Mouse (Mus musculus) intestine, embryonic 15.5 days (tissue): ENCODE data around the gene Ttc28. TPM values are rescaled to one million over a fixed set of nuclear protein-coding genes. Genes with fewer than 3 reads are reported as not detected.
A peak's percentile ranks its signal among the peaks of the same experiment; 100 is the strongest.
"Not testable (repeated sequence)": the region's sequence is repeated elsewhere in the genome, so short reads cannot be mapped to it uniquely, and the experiment has no call there.

Source experiments
- ATAC-seq: fragments of 200-750 bp; cut with Nextera tagmentation; 2 replicates; pipeline ENCODE4 v1.8.0; 2017; ENCODE audit warnings: moderate TSS enrichment, moderate library complexity
- H3K27ac ChIP-seq: fragments of 300-500 bp; sonication (generic); 2 replicates; pipeline ENCODE4 v1.5.1; 2015; ENCODE audit warnings: mild to moderate bottlenecking, inconsistent platforms
- H3K27me3 ChIP-seq: fragments of 300-500 bp; sonication (generic); replicated peaks from 2 replicates; pipeline ENCODE4 v1.6.1; 2015; ENCODE audit warnings: inconsistent platforms
- H3K36me3 ChIP-seq: fragments of 300-500 bp; sonication (generic); 2 replicates; pipeline ENCODE4 v1.6.1; 2015; ENCODE audit warnings: inconsistent platforms
- H3K4me1 ChIP-seq: fragments of 300-500 bp; sonication (generic); replicated peaks from 2 replicates; pipeline ENCODE4 v1.6.1; 2015; ENCODE audit warnings: inconsistent platforms
- H3K4me2 ChIP-seq: fragments of 300-500 bp; sonication (generic); replicated peaks from 2 replicates; pipeline ENCODE4 v1.6.1; 2015; ENCODE audit warnings: mild to moderate bottlenecking, inconsistent platforms
- H3K4me3 ChIP-seq: fragments of 300-500 bp; sonication (generic); replicated peaks from 2 replicates; pipeline ENCODE4 v1.5.1; 2015; ENCODE audit warnings: inconsistent platforms
- H3K9ac ChIP-seq: fragments of 300-500 bp; sonication (generic); 2 replicates; pipeline ENCODE4 v1.6.1; 2015; ENCODE audit warnings: inconsistent platforms
- H3K9me3 ChIP-seq: fragments of 300-500 bp; sonication (generic); 2 replicates; pipeline ENCODE4 v1.6.1; 2016; ENCODE audit warnings: inconsistent platforms
- WGBS: fragments of 180-500 bp; shearing (Covaris S2); methylation state at CpG from one replicate; pipeline ENCODE4 v1.1.7; 2015; 5-methylcytosine and 5-hydroxymethylcytosine counted together
- polyA plus RNA-seq: library from polyadenylated mRNA; unstranded; fragments of >200 nt; fragmentation: Nextera tagmentation; extraction: Ambion mirVana; gene quantifications from 2 replicates; pipeline ENCODE4 v1.2.1, GENCODE M21; 2015

The Ttc28 gene
- polyA plus RNA-seq, 1 experiment from 2014 or later: 6.9 TPM

DNA sequence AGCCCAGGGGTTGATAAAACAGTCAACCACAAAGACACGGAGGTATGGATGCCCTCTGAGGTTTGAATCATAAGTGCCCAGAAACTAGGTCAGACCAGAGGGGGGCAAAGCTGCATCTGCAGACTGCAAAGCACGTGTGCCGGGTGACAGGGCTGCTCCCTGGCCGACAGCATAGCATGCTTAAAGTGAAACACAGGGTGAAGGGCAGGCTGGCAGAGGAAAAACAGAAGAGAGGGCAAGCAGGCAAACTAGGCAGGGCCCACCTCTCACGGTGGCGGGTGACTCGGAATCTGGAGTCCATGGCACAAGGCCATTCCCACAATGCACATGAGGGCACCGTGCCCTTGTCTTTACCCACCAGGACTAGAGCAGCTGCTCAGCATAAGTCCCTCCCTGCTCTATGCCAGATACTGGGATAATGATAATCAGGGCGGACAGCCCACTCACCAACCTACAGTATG, 357.6 kb downstream of the Ttc28 start:
- 89% methylated on average over 9 of the region's 9 CpGs for WGBS
- Histone ChIP-seq H3K36me3 (no peaks in the 10 kb centered on the region), H3K4me3 (no peak overlapping the region), H3K9ac (no peak overlapping the region), H3K27me3 (no peaks in the 10 kb centered on the region), H3K9me3 (no peaks in the 10 kb centered on the region), H3K4me1 (peaks cover 7% of the 10 kb centered on the region; the same call in 1 of the 2 replicates), H3K27ac (no peak overlapping the region), H3K4me2 (no peak overlapping the region)
- no peak for ATAC-seq

- Histone ChIP-seq H3K36me3 (no peaks in the 10 kb centered on the region), H3K4me1 (no peaks in the 10 kb centered on the region; the same call in 1 of the 2 replicates), H3K27me3 (no peaks in the 10 kb centered on the region), H3K4me3 (no peak overlapping the region), H3K27ac (no peak overlapping the region), H3K9me3 (no peaks in the 10 kb centered on the region), H3K9ac (no peak overlapping the region), H3K4me2 (no peak overlapping the region)
- ATAC-seq: peak; percentile 92
- 35% methylated on average over 7 of the region's 7 CpGs for WGBS
Observed at GRCm38 (mm10) chr5:111239223-111239622, 359.6 kb downstream of the Ttc28 start.

- no peak overlapping the region for H3K4me2 ChIP-seq
- no peaks in the 10 kb centered on the region for H3K27me3 ChIP-seq
- no peak overlapping the region for H3K27ac ChIP-seq
- no peak overlapping the region for H3K9ac ChIP-seq
- no peaks in the 10 kb centered on the region for H3K9me3 ChIP-seq
- no peak overlapping the region for H3K4me3 ChIP-seq
- H3K36me3 ChIP-seq: no peaks in the 10 kb centered on the region
- WGBS: 37% methylated on average over 14 of the region's 14 CpGs
- H3K4me1 ChIP-seq: no peaks in the 10 kb centered on the region; the same call in 1 of the 2 replicates
- ATAC-seq: no peak
Observed at GRCm38 (mm10) chr5:111243447-111244040, 363.9 kb downstream of the Ttc28 start.

DNA sequence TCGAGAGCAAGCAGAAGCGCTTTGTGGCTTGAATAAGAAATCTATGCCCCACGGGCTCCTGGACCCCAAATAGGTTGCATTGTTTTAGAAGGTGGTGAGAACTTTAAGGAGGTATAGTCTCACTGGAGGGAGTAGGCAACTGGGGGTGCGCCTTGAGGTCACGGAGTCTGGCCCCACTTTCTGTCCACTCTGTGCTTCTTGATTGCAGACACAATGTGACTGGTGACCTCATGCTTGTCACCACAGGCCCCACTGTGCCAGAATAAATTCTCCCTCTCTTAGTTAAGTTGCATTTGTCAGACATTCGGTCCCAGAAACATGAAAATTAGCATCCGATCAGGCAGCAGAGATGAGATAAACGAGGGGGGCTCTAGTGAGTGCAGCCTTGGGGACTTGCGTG, 364.5 kb downstream of the Ttc28 start:
- Histone ChIP-seq H3K9me3 (no peaks in the 10 kb centered on the region), H3K4me1 (no peaks in the 10 kb centered on the region; the same call in 1 of the 2 replicates), H3K27me3 (no peaks in the 10 kb centered on the region), H3K36me3 (no peaks in the 10 kb centered on the region), H3K4me2 (no peak overlapping the region), H3K9ac (no peak overlapping the region), H3K4me3 (no peak overlapping the region), H3K27ac (no peak overlapping the region)
- 71% methylated on average over 9 of the region's 9 CpGs for WGBS
- no peak for ATAC-seq

- H3K4me2 ChIP-seq: no peak overlapping the region
- H3K27me3 ChIP-seq: no peaks in the 10 kb centered on the region
- no peaks in the 10 kb centered on the region; the same call in 1 of the 2 replicates for H3K4me1 ChIP-seq
- WGBS: 79% methylated on average over 10 of the region's 10 CpGs
- ATAC-seq: no peak
- no peak overlapping the region for H3K9ac ChIP-seq
- H3K9me3 ChIP-seq: no peaks in the 10 kb centered on the region
- no peaks in the 10 kb centered on the region for H3K36me3 ChIP-seq
- no peak overlapping the region for H3K4me3 ChIP-seq
- H3K27ac ChIP-seq: no peak overlapping the region
Observed at GRCm38 (mm10) chr5:111247571-111248265, 368.1 kb downstream of the Ttc28 start.

GRCm38 (mm10) chr5:111252147-111252546, 372.5 kb downstream of the Ttc28 start:
- Histone ChIP-seq H3K36me3 (no peaks in the 10 kb centered on the region), H3K9me3 (no peaks in the 10 kb centered on the region), H3K4me3 (no peak overlapping the region), H3K27ac (no peak overlapping the region), H3K9ac (no peak overlapping the region), H3K4me2 (no peak overlapping the region), H3K27me3 (no peaks in the 10 kb centered on the region), H3K4me1 (peaks cover 14% of the 10 kb centered on the region)
- 95% methylated on average over 3 of the region's 3 CpGs for WGBS
- ATAC-seq: no peak

DNA sequence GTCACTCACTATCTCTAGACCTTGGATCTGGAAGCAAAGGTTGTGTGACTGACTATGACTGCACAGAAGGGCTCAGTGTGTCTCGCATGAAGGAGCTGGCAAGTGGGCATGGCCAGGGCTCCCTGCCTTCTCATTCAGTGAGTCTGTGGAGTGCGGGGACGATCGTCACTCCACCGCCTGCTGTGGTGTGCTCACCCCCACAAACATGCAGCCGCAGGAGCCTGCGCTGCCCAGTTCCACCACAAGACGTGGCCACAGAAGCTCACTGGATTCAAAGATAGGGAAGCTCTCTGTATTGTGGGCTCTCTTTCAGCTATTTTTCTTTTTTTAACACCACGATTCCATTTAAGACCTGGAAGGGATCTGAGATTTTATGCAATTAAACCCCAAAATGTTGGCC, 374.8 kb downstream of the Ttc28 start:
- WGBS: 80% methylated on average over 9 of the region's 9 CpGs
- Histone ChIP-seq H3K9me3 (no peaks in the 10 kb centered on the region), H3K27me3 (no peaks in the 10 kb centered on the region), H3K4me1 (peaks cover 14% of the 10 kb centered on the region), H3K4me3 (no peak overlapping the region), H3K4me2 (no peak overlapping the region), H3K9ac (no peak overlapping the region), H3K36me3 (no peaks in the 10 kb centered on the region), H3K27ac (no peak overlapping the region)
- no peak for ATAC-seq

GRCm38 (mm10) chr5:111254781-111255180, 375.2 kb downstream of the Ttc28 start:
- H3K4me1 ChIP-seq: peaks cover 14% of the 10 kb centered on the region
- no peak overlapping the region for H3K27ac ChIP-seq
- H3K9me3 ChIP-seq: no peaks in the 10 kb centered on the region
- H3K4me3 ChIP-seq: no peak overlapping the region
- no peak overlapping the region for H3K9ac ChIP-seq
- no peaks in the 10 kb centered on the region for H3K36me3 ChIP-seq
- 75% methylated on average over 11 of the region's 11 CpGs for WGBS
- H3K27me3 ChIP-seq: no peaks in the 10 kb centered on the region
- no peak for ATAC-seq
- no peak overlapping the region for H3K4me2 ChIP-seq

DNA sequence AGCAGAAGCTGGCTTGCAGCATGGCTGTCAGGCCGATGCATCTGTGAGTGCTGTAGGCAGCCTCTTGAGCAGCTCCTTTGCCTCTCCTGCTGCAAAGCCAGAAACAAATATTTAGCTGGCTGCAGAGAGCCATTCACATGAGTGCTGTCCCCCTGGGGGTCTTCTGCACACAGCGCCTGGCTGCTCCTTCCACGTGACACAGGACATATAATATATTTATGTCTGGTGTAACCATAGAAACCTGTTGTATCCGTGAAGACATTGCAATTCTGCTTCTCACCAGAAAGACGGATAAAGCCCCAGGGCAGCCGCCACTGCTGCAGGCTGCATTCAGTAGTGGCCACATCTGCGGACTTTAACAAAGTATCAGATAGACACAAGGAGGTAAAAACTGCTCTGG, 376.6 kb downstream of the Ttc28 start:
- WGBS: 34% methylated on average over 7 of the region's 7 CpGs
- no peak for ATAC-seq
- Histone ChIP-seq H3K27ac (peak overlapping the region; percentile 46; the same call in 1 of the 2 replicates), H3K4me3 (no peak overlapping the region), H3K9ac (no peak overlapping the region), H3K36me3 (no peaks in the 10 kb centered on the region), H3K27me3 (no peaks in the 10 kb centered on the region), H3K4me1 (peaks cover 14% of the 10 kb centered on the region), H3K4me2 (no peak overlapping the region), H3K9me3 (no peaks in the 10 kb centered on the region)

- no peaks in the 10 kb centered on the region for H3K36me3 ChIP-seq
- H3K4me3 ChIP-seq: no peak overlapping the region
- no peak for ATAC-seq
- no peak overlapping the region for H3K4me2 ChIP-seq
- no peaks in the 10 kb centered on the region for H3K9me3 ChIP-seq
- H3K4me1 ChIP-seq: peaks cover 20% of the 10 kb centered on the region
- no peaks in the 10 kb centered on the region for H3K27me3 ChIP-seq
- H3K9ac ChIP-seq: no peak overlapping the region
- WGBS: 3% methylated on average over 2 of the region's 2 CpGs
- H3K27ac ChIP-seq: no peak overlapping the region
Observed at GRCm38 (mm10) chr5:111257127-111257526, 377.5 kb downstream of the Ttc28 start.

DNA sequence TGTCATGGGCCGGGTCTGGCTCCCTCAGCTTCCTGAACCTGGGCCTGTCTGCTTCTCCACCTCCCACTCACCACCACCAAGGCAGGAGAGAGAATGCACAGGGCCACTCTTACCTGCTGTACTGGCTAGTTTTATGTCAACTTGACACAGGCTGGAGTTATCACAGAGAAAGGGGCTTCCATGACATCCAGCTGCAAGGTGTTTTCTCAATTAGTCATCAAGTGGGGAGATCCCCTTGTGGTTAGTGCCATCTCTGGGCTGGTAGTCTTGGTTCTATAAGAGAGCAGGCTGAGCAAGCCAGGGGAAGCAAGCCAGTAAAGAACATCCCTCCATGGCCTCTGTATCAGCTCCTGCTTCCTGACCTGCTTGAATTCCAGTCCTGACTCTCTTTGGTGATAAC, 381.6 kb downstream of the Ttc28 start:
- peaks cover 22% of the 10 kb centered on the region for H3K4me1 ChIP-seq
- H3K27ac ChIP-seq, H3K36me3 ChIP-seq, H3K4me2 ChIP-seq, H3K27me3 ChIP-seq, ATAC-seq, H3K9me3 ChIP-seq, H3K4me3 ChIP-seq, H3K9ac ChIP-seq: not testable (repeated sequence)
- 67% methylated on average over 1 of the region's 1 CpGs for WGBS

GRCm38 (mm10) chr5:111261733-111262573, 382.4 kb downstream of the Ttc28 start:
- Histone ChIP-seq H3K9me3 (no peaks in the 10 kb centered on the region), H3K4me1 (peaks cover 20% of the 10 kb centered on the region), H3K4me2 (no peak overlapping the region), H3K36me3 (peaks cover 5% of the 10 kb centered on the region; the same call in 1 of the 2 replicates), H3K4me3 (no peak overlapping the region), H3K27ac (peak overlapping the region; percentile 76), H3K9ac (no peak overlapping the region), H3K27me3 (no peaks in the 10 kb centered on the region)
- 56% methylated on average over 13 of the region's 13 CpGs for WGBS
- ATAC-seq: peak; percentile 39; the same call in 1 of the 2 replicates
